Mouse (Mus musculus) spleen, adult 2 months (tissue): ENCODE measurements around the gene Plekhh1.

Experiments
- CTCF ChIP-seq: fragments of 200-500 bp; IDR thresholded peaks from 2 replicates; pipeline ENCODE4 v1.5.1; 2011; ENCODE audit warnings: mild to moderate bottlenecking, inconsistent platforms; ENCODE audit not compliant: insufficient read depth, insufficient read length, insufficient replicate concordance; ENCODE audit errors: extremely low read depth
- POLR2A ChIP-seq: fragments of 200-500 bp; IDR thresholded peaks from 2 replicates; pipeline ENCODE4 v1.6.1; 2011; ENCODE audit warnings: low read depth, low read length, inconsistent platforms

DNA sequence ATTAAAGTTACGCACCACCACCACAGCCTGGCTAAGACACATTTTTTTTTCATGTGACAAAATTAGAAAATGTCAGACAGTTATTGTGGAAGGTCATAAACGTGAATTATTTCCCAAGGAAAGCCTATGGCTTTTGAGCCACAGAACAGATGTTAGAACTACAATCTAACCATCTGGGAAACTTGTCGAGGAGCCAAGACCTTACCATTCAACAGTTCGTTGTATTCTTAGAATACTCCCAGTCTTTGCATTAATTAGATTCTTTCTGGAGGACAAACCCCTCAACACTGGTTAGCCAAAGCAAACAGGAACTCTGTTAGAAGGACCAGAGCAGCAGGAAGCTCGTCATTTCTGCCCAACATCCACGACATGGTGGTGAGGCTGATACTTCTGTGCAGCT lies 17.2 kb downstream of the Plekhh1 start:
- TF ChIP-seq POLR2A: no peak
- no peak for TF ChIP-seq CTCF
